Mouse (Mus musculus): Measurements from ENCODE around the gene Ptbp1. TPM values are rescaled to one million over a fixed set of nuclear protein-coding genes. Genes with fewer than 3 reads are reported as not detected.

Ptbp1 gene
- polyA plus RNA-seq, 1 experiment from 2014 or later: 201 TPM

DNA sequence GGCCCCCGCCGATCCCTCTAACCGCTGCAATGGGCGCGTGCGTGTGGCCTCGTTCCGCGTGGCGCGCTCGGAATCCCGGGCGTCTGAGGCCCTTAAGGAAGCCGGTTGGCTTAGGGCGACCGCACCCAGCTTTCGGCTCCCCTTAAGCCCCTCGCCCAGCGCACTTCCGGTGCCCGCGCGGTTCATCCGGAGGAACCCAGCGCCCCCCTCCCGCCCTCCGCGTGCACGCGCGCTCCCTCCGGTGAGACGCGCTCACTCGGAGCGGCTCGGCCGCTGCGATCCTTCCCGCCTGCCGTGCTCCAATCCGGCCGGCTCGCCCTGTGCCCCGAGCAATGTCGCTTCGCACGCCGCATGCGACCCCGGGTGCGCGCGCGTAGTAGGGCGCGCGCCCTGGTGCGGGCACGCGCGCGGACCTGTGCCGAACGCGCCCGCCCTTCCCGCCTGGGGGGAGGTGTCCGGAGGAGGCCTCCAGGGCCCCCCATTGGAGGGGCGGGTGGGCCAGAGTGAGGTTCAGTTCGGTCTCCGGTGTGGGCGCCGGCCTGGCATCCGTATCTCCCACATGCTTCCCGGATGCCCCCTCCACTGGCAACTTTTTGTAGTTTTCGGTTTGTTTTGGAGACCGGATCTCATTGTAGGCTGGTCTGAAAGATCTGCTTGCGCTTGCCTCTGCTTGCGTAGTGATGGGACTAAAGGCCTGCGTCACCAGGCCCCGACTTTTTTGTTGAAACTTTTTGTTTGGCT, 744 bp downstream of the Ptbp1 start:
- H3K4me2 ChIP-seq (replicated peaks): peak overlapping the region; percentile 99
- no peaks in the 10 kb centered on the region for H3K27me3 ChIP-seq
- peaks cover 68% of the 10 kb centered on the region for H3K4me1 ChIP-seq
- peaks cover 33% of the 10 kb centered on the region for H3K36me3 ChIP-seq
- H3K27ac ChIP-seq: peak overlapping the region; percentile 100
- WGBS: under 1% methylated on average over 79 of the region's 83 CpGs
- H3K4me3 ChIP-seq: peak overlapping the region; percentile 98
- no peaks in the 10 kb centered on the region for H3K9me3 ChIP-seq (replicated peaks)
- H3K9ac ChIP-seq: peak overlapping the region; percentile 98
- ATAC-seq (ENCODE audit: low FRiP score): peak; percentile 47

DNA sequence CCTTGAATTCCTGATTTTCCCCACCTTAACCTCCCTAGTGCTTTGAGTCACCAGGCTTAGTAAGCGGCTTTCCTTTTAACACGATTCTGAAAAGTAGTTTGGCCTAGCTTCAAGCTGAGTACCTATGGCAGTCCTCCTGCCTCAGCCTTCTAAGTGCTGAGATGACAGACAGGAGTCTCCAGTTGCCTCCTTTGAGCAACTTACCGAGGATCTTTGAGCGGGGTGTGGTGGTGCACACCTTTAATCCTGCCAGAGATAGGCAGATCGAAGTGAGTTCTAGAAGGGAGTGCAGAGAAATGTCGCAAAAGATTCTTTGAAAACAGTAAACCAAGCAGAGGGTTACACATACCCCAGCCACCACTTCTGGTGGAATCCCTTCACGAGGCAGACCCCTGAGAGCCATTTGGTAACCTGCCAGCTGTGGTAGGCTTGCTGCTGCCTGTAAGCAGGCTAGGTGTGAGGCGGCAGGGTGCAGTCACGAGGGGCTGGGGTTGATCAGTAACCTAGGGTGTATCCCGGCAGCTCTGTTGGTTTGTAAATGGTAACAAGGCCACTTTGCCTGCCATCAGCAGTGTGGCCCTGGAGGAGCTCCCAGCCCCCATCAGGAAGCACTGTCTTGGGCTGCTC, 1.4 kb downstream of the Ptbp1 start:
- no peak for ATAC-seq (ENCODE audit: low FRiP score)
- Histone ChIP-seq H3K9ac (peak overlapping the region; percentile 98), H3K27ac (peak overlapping the region; percentile 100), H3K9me3 (replicated peaks) (no peaks in the 10 kb centered on the region), H3K4me3 (peak overlapping the region; percentile 98), H3K4me2 (replicated peaks) (peak overlapping the region; percentile 99), H3K4me1 (peaks cover 63% of the 10 kb centered on the region), H3K27me3 (no peaks in the 10 kb centered on the region), H3K36me3 (peaks cover 40% of the 10 kb centered on the region)
- 7% methylated on average over 10 of the region's 10 CpGs for WGBS

DNA sequence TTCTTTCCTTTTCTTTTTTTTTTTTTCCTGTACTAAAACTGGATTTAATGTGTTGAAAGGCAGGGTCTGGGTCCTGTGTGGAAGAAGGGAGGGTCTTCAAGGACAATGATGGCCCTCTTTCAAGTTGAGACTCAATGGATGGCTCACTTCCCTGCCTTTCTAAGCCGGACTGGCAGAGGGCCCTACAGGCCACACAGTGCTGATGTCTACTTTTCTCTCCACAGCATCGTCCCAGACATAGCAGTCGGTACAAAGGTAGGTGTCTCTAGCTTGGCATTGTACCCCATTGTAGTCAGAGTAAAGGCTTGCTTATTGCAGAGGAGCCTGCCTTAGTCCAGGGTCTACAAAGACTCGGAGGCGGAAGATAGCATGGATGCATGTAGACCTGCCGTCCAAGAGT, 2.1 kb downstream of the Ptbp1 start:
- no peak for ATAC-seq (ENCODE audit: low FRiP score)
- H3K4me1 ChIP-seq: peaks cover 62% of the 10 kb centered on the region
- 56% methylated on average over 6 of the region's 6 CpGs for WGBS
- H3K9ac ChIP-seq: peak overlapping the region; percentile 98
- H3K27ac ChIP-seq: peak overlapping the region; percentile 100; the same call in 1 of the 2 replicates
- peak overlapping the region; percentile 99 for H3K4me2 ChIP-seq (replicated peaks)
- H3K36me3 ChIP-seq: peaks cover 46% of the 10 kb centered on the region
- H3K27me3 ChIP-seq: no peaks in the 10 kb centered on the region
- peak overlapping the region; percentile 98 for H3K4me3 ChIP-seq
- no peaks in the 10 kb centered on the region for H3K9me3 ChIP-seq (replicated peaks)

DNA sequence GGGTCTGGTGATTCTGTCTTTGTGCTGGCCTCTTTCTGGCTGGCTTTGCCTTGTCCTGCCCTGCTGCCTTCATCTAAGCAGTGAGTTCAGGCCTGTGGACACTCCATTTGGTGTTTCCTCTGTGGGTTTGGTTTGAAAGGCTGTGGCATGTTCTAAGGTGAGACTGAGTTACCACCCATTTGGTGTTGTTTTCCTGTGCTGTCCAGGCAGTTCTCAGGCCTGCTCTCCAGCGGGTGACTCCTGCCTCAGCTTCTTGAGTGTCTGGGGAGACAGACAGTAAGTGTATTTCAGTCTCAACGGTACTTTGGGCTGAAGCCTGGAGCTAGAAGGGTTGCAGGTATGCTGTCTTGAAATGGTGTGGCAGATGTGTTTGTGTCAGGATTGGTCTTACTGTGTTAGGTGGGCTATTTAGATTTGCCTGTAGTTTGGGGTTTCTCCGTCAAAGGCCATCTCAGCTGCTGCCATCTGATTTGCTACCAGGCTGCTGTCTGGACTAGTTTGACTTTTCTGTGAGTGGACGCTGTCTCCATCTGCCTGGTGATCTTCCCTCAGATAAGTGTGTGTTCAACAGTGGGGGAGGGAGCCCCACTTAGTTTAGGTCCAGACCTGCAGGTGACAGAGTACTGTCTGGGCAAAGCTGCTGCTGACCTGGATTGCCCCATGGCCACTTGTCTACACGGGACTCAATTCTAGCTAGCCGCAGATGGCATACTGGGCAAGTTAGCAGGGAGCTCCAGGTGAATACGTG, 2.7 kb downstream of the Ptbp1 start:
- no peaks in the 10 kb centered on the region for H3K27me3 ChIP-seq
- 64% methylated on average over 7 of the region's 7 CpGs for WGBS
- peaks cover 56% of the 10 kb centered on the region for H3K4me1 ChIP-seq
- H3K4me2 ChIP-seq (replicated peaks): peak overlapping the region; percentile 99
- H3K4me3 ChIP-seq: peak overlapping the region; percentile 98
- H3K36me3 ChIP-seq: peaks cover 52% of the 10 kb centered on the region
- ATAC-seq (ENCODE audit: low FRiP score): no peak
- H3K27ac ChIP-seq: peak overlapping the region; percentile 100; the same call in 1 of the 2 replicates
- peak overlapping the region; percentile 98 for H3K9ac ChIP-seq
- no peaks in the 10 kb centered on the region for H3K9me3 ChIP-seq (replicated peaks)

DNA sequence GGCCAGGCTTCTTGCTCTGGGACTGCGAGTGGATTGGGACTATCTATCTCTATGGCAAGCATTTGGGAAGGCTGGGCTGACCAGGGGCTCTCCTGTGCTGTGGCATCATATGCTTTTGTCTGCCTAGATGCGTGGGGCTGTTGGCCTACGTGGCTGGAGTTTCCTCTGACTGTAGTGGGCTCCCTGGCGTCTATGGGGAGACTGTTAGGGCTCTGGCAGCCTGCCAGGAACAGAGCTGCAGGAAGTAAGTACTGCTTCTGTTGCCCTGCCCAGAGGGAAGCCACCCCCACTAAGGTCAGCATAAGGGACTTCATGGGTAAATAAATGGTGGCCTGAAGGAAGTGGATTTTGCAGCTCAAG, 3.2 kb downstream of the Ptbp1 start:
- peak overlapping the region; percentile 98 for H3K9ac ChIP-seq
- no peaks in the 10 kb centered on the region for H3K9me3 ChIP-seq (replicated peaks)
- 30% methylated on average over 4 of the region's 4 CpGs for WGBS
- H3K4me2 ChIP-seq (replicated peaks): peak overlapping the region; percentile 99
- peak overlapping the region; percentile 63 for H3K27ac ChIP-seq
- ATAC-seq (ENCODE audit: low FRiP score): no peak
- H3K36me3 ChIP-seq: peaks cover 57% of the 10 kb centered on the region
- H3K27me3 ChIP-seq: no peaks in the 10 kb centered on the region
- H3K4me3 ChIP-seq: peak overlapping the region; percentile 98
- peaks cover 50% of the 10 kb centered on the region for H3K4me1 ChIP-seq

DNA sequence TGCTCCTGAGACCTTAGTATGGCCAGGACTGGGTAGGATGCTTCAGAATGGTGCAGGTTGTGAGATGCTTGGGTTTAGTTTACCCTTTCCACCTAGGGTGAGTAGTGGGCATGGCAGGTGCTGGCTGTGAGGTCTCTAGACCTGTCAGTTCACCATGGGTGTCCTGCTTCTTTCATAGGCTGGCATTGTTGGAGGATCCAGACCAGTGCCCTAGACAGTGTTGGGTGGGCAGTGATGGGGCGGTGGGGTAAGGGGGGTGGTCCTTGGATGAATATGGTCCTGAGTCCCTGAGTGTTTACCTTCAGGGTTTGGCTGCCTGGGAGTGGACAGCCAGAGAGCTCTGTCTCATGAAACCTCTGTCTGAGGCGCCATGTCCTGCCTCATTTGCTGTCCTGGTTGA, 3.7 kb downstream of the Ptbp1 start:
- peak overlapping the region; percentile 63 for H3K27ac ChIP-seq
- peak overlapping the region; percentile 99 for H3K4me2 ChIP-seq (replicated peaks)
- peaks cover 62% of the 10 kb centered on the region for H3K36me3 ChIP-seq
- peak overlapping the region; percentile 98 for H3K4me3 ChIP-seq
- H3K4me1 ChIP-seq: peaks cover 46% of the 10 kb centered on the region
- H3K9me3 ChIP-seq (replicated peaks): no peaks in the 10 kb centered on the region
- 90% methylated on average over 2 of the region's 2 CpGs for WGBS
- no peak for ATAC-seq (ENCODE audit: low FRiP score)
- peak overlapping the region; percentile 98; the same call in 1 of the 2 replicates for H3K9ac ChIP-seq
- H3K27me3 ChIP-seq: no peaks in the 10 kb centered on the region

DNA sequence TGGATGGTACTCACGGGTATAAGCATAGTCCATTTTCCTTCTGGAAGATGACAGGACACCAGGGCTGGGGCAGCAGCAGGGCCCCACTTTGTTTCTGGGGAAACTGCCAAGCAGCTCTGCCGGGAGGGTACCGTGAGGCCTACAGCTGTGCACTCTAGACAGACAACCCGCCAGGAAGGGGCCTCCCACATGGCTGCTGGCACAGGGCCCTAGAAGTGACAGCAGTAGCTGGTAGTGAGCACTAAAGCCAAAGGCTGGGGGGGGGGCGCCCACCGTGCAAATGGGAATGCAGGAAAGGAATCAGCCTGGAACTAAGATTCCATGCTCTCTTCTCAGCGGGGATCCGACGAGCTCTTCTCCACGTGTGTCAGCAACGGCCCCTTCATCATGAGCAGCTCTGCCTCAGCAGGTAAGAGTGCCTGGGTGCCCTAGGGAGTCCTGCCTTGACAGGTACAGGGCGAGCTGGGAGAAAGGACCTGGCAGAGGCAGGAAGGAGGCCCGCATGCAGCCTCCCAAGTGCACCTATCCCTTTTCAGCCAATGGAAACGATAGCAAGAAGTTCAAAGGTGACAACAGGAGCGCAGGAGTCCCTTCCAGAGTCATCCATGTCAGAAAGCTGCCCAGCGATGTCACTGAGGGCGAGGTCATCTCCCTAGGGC, 4.3 kb downstream of the Ptbp1 start:
- 55% methylated on average over 17 of the region's 17 CpGs for WGBS
- Histone ChIP-seq H3K4me3 (peak overlapping the region; percentile 98; the same call in 1 of the 2 replicates), H3K4me1 (peaks cover 40% of the 10 kb centered on the region), H3K27ac (peak overlapping the region; percentile 63), H3K4me2 (replicated peaks) (peak overlapping the region; percentile 99), H3K27me3 (no peaks in the 10 kb centered on the region), H3K36me3 (peaks cover 68% of the 10 kb centered on the region), H3K9me3 (replicated peaks) (no peaks in the 10 kb centered on the region), H3K9ac (peak overlapping the region; percentile 98; the same call in 1 of the 2 replicates)
- ATAC-seq (ENCODE audit: low FRiP score): no peak

DNA sequence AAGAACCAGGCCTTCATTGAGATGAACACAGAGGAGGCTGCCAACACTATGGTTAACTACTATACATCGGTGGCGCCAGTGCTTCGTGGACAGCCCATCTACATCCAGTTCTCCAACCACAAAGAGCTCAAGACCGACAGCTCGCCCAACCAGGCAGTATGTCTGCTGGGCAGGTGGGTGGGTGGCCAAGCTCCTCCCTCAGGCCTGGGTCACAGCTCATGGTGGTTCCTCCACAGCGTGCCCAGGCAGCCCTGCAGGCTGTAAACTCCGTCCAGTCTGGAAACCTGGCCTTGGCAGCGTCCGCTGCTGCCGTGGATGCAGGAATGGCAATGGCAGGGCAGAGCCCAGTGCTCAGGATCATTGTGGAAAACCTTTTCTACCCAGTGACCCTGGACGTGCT, 4.9 kb downstream of the Ptbp1 start:
- Histone ChIP-seq H3K36me3 (peaks cover 69% of the 10 kb centered on the region), H3K9me3 (replicated peaks) (no peaks in the 10 kb centered on the region), H3K27ac (no peak overlapping the region), H3K9ac (no peak overlapping the region), H3K4me2 (replicated peaks) (no peak overlapping the region), H3K27me3 (no peaks in the 10 kb centered on the region), H3K4me3 (no peak overlapping the region), H3K4me1 (peaks cover 40% of the 10 kb centered on the region)
- WGBS: 88% methylated on average over 11 of the region's 11 CpGs
- ATAC-seq (ENCODE audit: low FRiP score): no peak

DNA sequence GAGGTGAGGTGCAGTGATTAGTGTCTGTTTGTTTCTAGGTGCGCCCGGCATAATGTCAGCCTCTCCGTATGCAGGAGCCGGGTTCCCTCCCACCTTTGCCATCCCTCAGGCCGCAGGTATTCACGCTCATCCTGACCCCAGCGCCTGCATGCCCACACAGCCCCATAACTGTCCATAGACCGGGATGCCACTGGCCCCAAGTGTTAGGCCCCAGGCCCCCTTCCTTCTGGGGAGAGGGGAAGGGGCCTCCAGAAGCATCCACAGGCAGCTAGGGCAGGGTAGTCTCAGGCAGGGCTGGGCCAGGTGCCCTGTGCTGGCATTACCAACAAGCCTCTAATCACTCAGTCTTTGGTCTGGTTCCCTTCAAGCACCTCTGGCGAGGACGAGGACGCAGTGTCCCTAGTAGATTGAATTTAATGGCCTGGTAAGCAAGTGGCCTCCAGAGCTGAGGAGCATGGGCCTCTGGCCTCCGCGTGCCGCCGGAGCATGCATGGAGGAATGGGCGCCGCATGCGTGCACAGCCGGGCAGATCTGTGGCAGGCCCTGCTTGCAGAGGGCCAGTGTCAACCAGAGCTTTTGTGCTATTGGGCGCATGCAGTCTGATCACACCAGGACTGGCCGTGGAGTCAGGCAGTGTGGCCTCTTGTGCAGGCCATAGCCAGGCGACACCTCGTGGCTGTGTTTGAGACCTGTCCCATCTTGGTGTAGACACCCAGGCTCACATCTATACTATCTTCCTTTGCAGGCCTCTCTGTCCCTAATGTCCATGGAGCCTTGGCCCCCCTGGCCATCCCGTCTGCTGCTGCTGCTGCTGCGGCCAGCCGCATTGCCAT, 6.1 kb downstream of the Ptbp1 start:
- no peak overlapping the region for H3K4me3 ChIP-seq
- WGBS: 93% methylated on average over 26 of the region's 26 CpGs
- H3K9ac ChIP-seq: no peak overlapping the region
- H3K27me3 ChIP-seq: no peaks in the 10 kb centered on the region
- H3K27ac ChIP-seq: no peak overlapping the region
- no peak for ATAC-seq (ENCODE audit: low FRiP score)
- peaks cover 40% of the 10 kb centered on the region for H3K4me1 ChIP-seq
- no peaks in the 10 kb centered on the region for H3K9me3 ChIP-seq (replicated peaks)
- no peak overlapping the region for H3K4me2 ChIP-seq (replicated peaks)
- peaks cover 80% of the 10 kb centered on the region for H3K36me3 ChIP-seq

DNA sequence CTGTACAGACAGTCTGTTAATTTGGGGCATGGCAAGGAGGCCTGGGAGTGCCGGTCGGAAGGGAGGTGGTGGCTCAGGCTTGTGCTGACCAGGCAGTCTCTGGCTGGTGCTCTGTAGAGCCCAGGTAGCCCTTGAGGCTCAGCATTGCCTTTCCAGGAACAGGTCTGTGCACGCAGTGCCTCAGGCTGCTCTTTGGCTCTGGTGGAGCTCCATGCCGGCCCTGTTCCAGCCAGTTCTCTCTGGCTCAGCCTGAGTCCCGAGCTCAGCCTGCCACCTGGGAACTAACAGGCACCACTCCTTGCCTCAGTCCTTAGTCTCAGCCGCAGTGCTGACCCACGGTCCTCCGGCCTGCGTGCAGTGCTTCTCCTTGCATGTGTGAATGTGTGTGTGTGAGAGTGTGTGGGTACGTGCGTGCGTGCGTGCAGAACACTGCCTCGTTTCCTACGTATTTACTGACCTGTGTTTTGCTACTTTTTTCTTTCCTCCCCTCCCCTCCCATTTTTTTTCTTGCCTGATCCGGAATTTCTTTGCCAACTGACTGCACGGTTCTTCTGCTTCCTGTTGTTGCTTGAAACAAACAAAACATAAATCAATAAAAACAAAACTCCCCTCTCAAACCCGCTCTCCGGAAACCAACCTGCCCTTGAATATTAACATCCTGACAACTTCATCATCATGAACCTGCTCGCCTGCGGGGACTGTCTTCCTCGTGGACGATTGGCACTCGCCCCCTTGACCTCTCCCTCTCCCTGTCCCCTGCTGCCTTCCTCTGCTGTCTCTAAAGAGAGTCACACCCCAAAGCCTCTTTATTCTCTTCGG, 7.2 kb downstream of the Ptbp1 start:
- peaks cover 33% of the 10 kb centered on the region for H3K4me1 ChIP-seq
- no peak for ATAC-seq (ENCODE audit: low FRiP score)

More for the DNA sequence above, 7.2 kb downstream of the Ptbp1 start:
- 83% methylated on average over 25 of the region's 25 CpGs for WGBS
- H3K4me3 ChIP-seq: no peak overlapping the region
- no peak overlapping the region for H3K4me2 ChIP-seq (replicated peaks)
- no peaks in the 10 kb centered on the region for H3K27me3 ChIP-seq
- H3K36me3 ChIP-seq: peaks cover 92% of the 10 kb centered on the region
- no peaks in the 10 kb centered on the region for H3K9me3 ChIP-seq (replicated peaks)
- H3K27ac ChIP-seq: no peak overlapping the region
- H3K9ac ChIP-seq: no peak overlapping the region

Measured in hindbrain, embryonic 12.5 days (tissue).